Mouse (Mus musculus): ENCODE measurements around the gene Cdyl2. TPM values are rescaled to one million over a fixed set of nuclear protein-coding genes. Genes with fewer than 3 reads are reported as not detected.

Cdyl2 gene
- polyA plus RNA-seq, 1 experiment from 2014 or later, result 5.9 TPM

- ATAC-seq (replicated peaks; ENCODE audit: insufficient number of reproducible peaks, low FRiP score, low TSS enrichment, low read depth) (no peak), DNase-seq (ENCODE audit: low spot score) (no peak)
- Histone ChIP-seq H3K4me3 (ENCODE audit: low read depth, low read length) (no peak overlapping the region), H3K9ac (replicated peaks; ENCODE audit: low read length) (no peak overlapping the region), H3K27me3 (ENCODE audit: control insufficient read depth, insufficient read depth, low read length) (no peaks in the 10 kb centered on the region), H3K27ac (replicated peaks; ENCODE audit: low read depth, low read length) (no peak overlapping the region), H3K4me1 (ENCODE audit: control insufficient read depth, insufficient read depth, low read length) (no peaks in the 10 kb centered on the region), H3K36me3 (replicated peaks; ENCODE audit: control insufficient read depth, insufficient read depth, low read depth, low read length) (no peaks in the 10 kb centered on the region), H3K9me3 (replicated peaks; ENCODE audit: control insufficient read depth, low read length) (no peaks in the 10 kb centered on the region), H3K4me2 (ENCODE audit: low read depth, low read length) (no peak overlapping the region)
- 58% methylated on average over 1 of the region's 1 CpGs for WGBS
These were observed 189.4 kb downstream of the Cdyl2 start for GRCm38 (mm10) chr8:116543366-116543765.

- DNase-seq (ENCODE audit: low spot score), result no peak
- Histone ChIP-seq H3K4me1 (ENCODE audit: control insufficient read depth, insufficient read depth, low read length) (no peaks in the 10 kb centered on the region), H3K4me3 (ENCODE audit: low read depth, low read length) (no peak overlapping the region), H3K9ac (replicated peaks; ENCODE audit: low read length) (no peak overlapping the region), H3K27me3 (ENCODE audit: control insufficient read depth, insufficient read depth, low read length) (no peaks in the 10 kb centered on the region), H3K9me3 (replicated peaks; ENCODE audit: control insufficient read depth, low read length) (no peaks in the 10 kb centered on the region), H3K4me2 (ENCODE audit: low read depth, low read length) (no peak overlapping the region), H3K36me3 (replicated peaks; ENCODE audit: control insufficient read depth, insufficient read depth, low read depth, low read length) (no peaks in the 10 kb centered on the region), H3K27ac (replicated peaks; ENCODE audit: low read depth, low read length) (no peak overlapping the region)
- WGBS, result 87% methylated on average over 5 of the region's 5 CpGs
- no peak for ATAC-seq (replicated peaks; ENCODE audit: insufficient number of reproducible peaks, low FRiP score, low TSS enrichment, low read depth)
These were observed 189.9 kb downstream of the Cdyl2 start for GRCm38 (mm10) chr8:116542842-116543241.

- Histone ChIP-seq H3K27ac (replicated peaks; ENCODE audit: low read depth, low read length) (no peak overlapping the region), H3K9ac (replicated peaks; ENCODE audit: low read length) (no peak overlapping the region), H3K4me2 (ENCODE audit: low read depth, low read length) (no peak overlapping the region), H3K9me3 (replicated peaks; ENCODE audit: control insufficient read depth, low read length) (no peaks in the 10 kb centered on the region), H3K36me3 (replicated peaks; ENCODE audit: control insufficient read depth, insufficient read depth, low read depth, low read length) (no peaks in the 10 kb centered on the region), H3K4me3 (ENCODE audit: low read depth, low read length) (no peak overlapping the region), H3K4me1 (ENCODE audit: control insufficient read depth, insufficient read depth, low read length) (no peaks in the 10 kb centered on the region), H3K27me3 (ENCODE audit: control insufficient read depth, insufficient read depth, low read length) (no peaks in the 10 kb centered on the region)
- ATAC-seq (replicated peaks; ENCODE audit: insufficient number of reproducible peaks, low FRiP score, low TSS enrichment, low read depth), result no peak
- DNase-seq (ENCODE audit: low spot score), result no peak
- 90% methylated on average over 1 of the region's 1 CpGs for WGBS
These were observed 192.7 kb downstream of the Cdyl2 start for GRCm38 (mm10) chr8:116540136-116540535.

GRCm38 (mm10) chr8:116538763-116539162 is 194.0 kb downstream of the Cdyl2 start:
- Histone ChIP-seq H3K9me3 (replicated peaks; ENCODE audit: control insufficient read depth, low read length) (no peaks in the 10 kb centered on the region), H3K4me1 (ENCODE audit: control insufficient read depth, insufficient read depth, low read length) (no peaks in the 10 kb centered on the region), H3K27me3 (ENCODE audit: control insufficient read depth, insufficient read depth, low read length) (no peaks in the 10 kb centered on the region), H3K4me2 (ENCODE audit: low read depth, low read length) (no peak overlapping the region), H3K4me3 (ENCODE audit: low read depth, low read length) (no peak overlapping the region), H3K36me3 (replicated peaks; ENCODE audit: control insufficient read depth, insufficient read depth, low read depth, low read length) (no peaks in the 10 kb centered on the region), H3K27ac (replicated peaks; ENCODE audit: low read depth, low read length) (no peak overlapping the region), H3K9ac (replicated peaks; ENCODE audit: low read length) (no peak overlapping the region)
- DNase-seq (ENCODE audit: low spot score), result peak; percentile 7
- ATAC-seq (replicated peaks; ENCODE audit: insufficient number of reproducible peaks, low FRiP score, low TSS enrichment, low read depth), result peak; percentile 56; the same call in 1 of the 2 replicates
- WGBS, result 39% methylated on average over 7 of the region's 7 CpGs

- no peak overlapping the region for H3K9ac ChIP-seq (replicated peaks; ENCODE audit: low read length)
- 82% methylated on average over 5 of the region's 5 CpGs for WGBS
- H3K9me3 ChIP-seq (replicated peaks; ENCODE audit: control insufficient read depth, low read length), result no peaks in the 10 kb centered on the region
- no peak for ATAC-seq (replicated peaks; ENCODE audit: insufficient number of reproducible peaks, low FRiP score, low TSS enrichment, low read depth)
- H3K27ac ChIP-seq (replicated peaks; ENCODE audit: low read depth, low read length), result no peak overlapping the region
- no peaks in the 10 kb centered on the region for H3K27me3 ChIP-seq (ENCODE audit: control insufficient read depth, insufficient read depth, low read length)
- H3K4me3 ChIP-seq (ENCODE audit: low read depth, low read length), result no peak overlapping the region
- no peak overlapping the region for H3K4me2 ChIP-seq (ENCODE audit: low read depth, low read length)
- no peaks in the 10 kb centered on the region for H3K36me3 ChIP-seq (replicated peaks; ENCODE audit: control insufficient read depth, insufficient read depth, low read depth, low read length)
- DNase-seq (ENCODE audit: low spot score), result no peak
- H3K4me1 ChIP-seq (ENCODE audit: control insufficient read depth, insufficient read depth, low read length), result no peaks in the 10 kb centered on the region
These were observed 196.0 kb downstream of the Cdyl2 start for GRCm38 (mm10) chr8:116536786-116537185.

GRCm38 (mm10) chr8:116533081-116533480 is 199.7 kb downstream of the Cdyl2 start:
- Histone ChIP-seq H3K9me3 (replicated peaks; ENCODE audit: control insufficient read depth, low read length) (no peaks in the 10 kb centered on the region), H3K4me1 (ENCODE audit: control insufficient read depth, insufficient read depth, low read length) (no peaks in the 10 kb centered on the region), H3K4me3 (ENCODE audit: low read depth, low read length) (no peak overlapping the region), H3K27me3 (ENCODE audit: control insufficient read depth, insufficient read depth, low read length) (no peaks in the 10 kb centered on the region), H3K27ac (replicated peaks; ENCODE audit: low read depth, low read length) (no peak overlapping the region), H3K4me2 (ENCODE audit: low read depth, low read length) (no peak overlapping the region), H3K9ac (replicated peaks; ENCODE audit: low read length) (no peak overlapping the region), H3K36me3 (replicated peaks; ENCODE audit: control insufficient read depth, insufficient read depth, low read depth, low read length) (no peaks in the 10 kb centered on the region)
- ATAC-seq (replicated peaks; ENCODE audit: insufficient number of reproducible peaks, low FRiP score, low TSS enrichment, low read depth) (no peak), DNase-seq (ENCODE audit: low spot score) (no peak)
- 78% methylated on average over 6 of the region's 6 CpGs for WGBS

- no peaks in the 10 kb centered on the region for H3K4me1 ChIP-seq (ENCODE audit: control insufficient read depth, insufficient read depth, low read length)
- H3K27ac ChIP-seq (replicated peaks; ENCODE audit: low read depth, low read length), result no peak overlapping the region
- no peaks in the 10 kb centered on the region for H3K9me3 ChIP-seq (replicated peaks; ENCODE audit: control insufficient read depth, low read length)
- H3K4me3 ChIP-seq (ENCODE audit: low read depth, low read length), result no peak overlapping the region
- H3K27me3 ChIP-seq (ENCODE audit: control insufficient read depth, insufficient read depth, low read length), result no peaks in the 10 kb centered on the region
- WGBS, result 81% methylated on average over 7 of the region's 7 CpGs
- no peak overlapping the region for H3K9ac ChIP-seq (replicated peaks; ENCODE audit: low read length)
- no peak overlapping the region for H3K4me2 ChIP-seq (ENCODE audit: low read depth, low read length)
- ATAC-seq (replicated peaks; ENCODE audit: insufficient number of reproducible peaks, low FRiP score, low TSS enrichment, low read depth) (no peak), DNase-seq (ENCODE audit: low spot score) (no peak)
- no peaks in the 10 kb centered on the region for H3K36me3 ChIP-seq (replicated peaks; ENCODE audit: control insufficient read depth, insufficient read depth, low read depth, low read length)
These were observed 204.1 kb downstream of the Cdyl2 start for GRCm38 (mm10) chr8:116528736-116529135.

GRCm38 (mm10) chr8:116524915-116525314 is 207.9 kb downstream of the Cdyl2 start:
- H3K36me3 ChIP-seq (replicated peaks; ENCODE audit: control insufficient read depth, insufficient read depth, low read depth, low read length), result no peaks in the 10 kb centered on the region
- H3K4me1 ChIP-seq (ENCODE audit: control insufficient read depth, insufficient read depth, low read length), result no peaks in the 10 kb centered on the region
- no peak overlapping the region for H3K4me3 ChIP-seq (ENCODE audit: low read depth, low read length)
- H3K27me3 ChIP-seq (ENCODE audit: control insufficient read depth, insufficient read depth, low read length), result no peaks in the 10 kb centered on the region
- no peak overlapping the region for H3K4me2 ChIP-seq (ENCODE audit: low read depth, low read length)
- H3K9ac ChIP-seq (replicated peaks; ENCODE audit: low read length), result no peak overlapping the region
- H3K27ac ChIP-seq (replicated peaks; ENCODE audit: low read depth, low read length), result no peak overlapping the region
- ATAC-seq (replicated peaks; ENCODE audit: insufficient number of reproducible peaks, low FRiP score, low TSS enrichment, low read depth) (no peak), DNase-seq (ENCODE audit: low spot score) (no peak)
- no peaks in the 10 kb centered on the region for H3K9me3 ChIP-seq (replicated peaks; ENCODE audit: control insufficient read depth, low read length)
- 86% methylated on average over 7 of the region's 7 CpGs for WGBS
